Mouse (Mus musculus) stomach, embryonic 14.5 days (tissue): ENCODE results near the gene Olfr814. TPM values are rescaled to one million over a fixed set of nuclear protein-coding genes. Genes with fewer than 3 reads are reported as not detected.

Experiments
- polyA plus RNA-seq: library from polyadenylated mRNA; unstranded; fragments of >200 nt; fragmentation: Nextera tagmentation; extraction: Ambion mirVana; gene quantifications from 2 replicates; pipeline ENCODE4 v1.2.1, GENCODE M21; 2014

Olfr814 gene
- polyA plus RNA-seq, 1 experiment from 2014 or later = not detected

Other genes starting within 250 kb of the Olfr814 start
- not detected in 2 replicates for gene Olfr799, start 242.4 kb downstream of the Olfr814 start, polyA plus RNA-seq
- gene Olfr800, start 222.2 kb downstream of the Olfr814 start, polyA plus RNA-seq = not detected in 2 replicates
- gene Olfr801, start 206.0 kb downstream of the Olfr814 start, polyA plus RNA-seq = not detected in 2 replicates
- gene Olfr802, start 191.7 kb downstream of the Olfr814 start, polyA plus RNA-seq = 0.06 TPM in 1 of 2 replicates, not detected in the other
- not detected in 2 replicates for gene Olfr803, start 185.6 kb downstream of the Olfr814 start, polyA plus RNA-seq
- not detected in 2 replicates for gene Olfr804, start 176.6 kb downstream of the Olfr814 start, polyA plus RNA-seq
- not detected in 2 replicates for gene Olfr805, start 150.5 kb downstream of the Olfr814 start, polyA plus RNA-seq
- not detected in 2 replicates for gene Olfr806, start 137.9 kb downstream of the Olfr814 start, polyA plus RNA-seq
- not detected in 2 replicates for gene Olfr807, start 122.1 kb downstream of the Olfr814 start, polyA plus RNA-seq
- gene Olfr808, start 114.4 kb downstream of the Olfr814 start, polyA plus RNA-seq = not detected in 2 replicates
- gene Olfr809, start 105.2 kb downstream of the Olfr814 start, polyA plus RNA-seq = not detected in 2 replicates
- not detected in 2 replicates for gene Olfr810, start 84.9 kb downstream of the Olfr814 start, polyA plus RNA-seq
- not detected in 2 replicates for gene Olfr811, start 75.5 kb downstream of the Olfr814 start, polyA plus RNA-seq
- gene Olfr812, start 33.8 kb downstream of the Olfr814 start, polyA plus RNA-seq = not detected in 2 replicates
- gene Olfr813, start 24.5 kb downstream of the Olfr814 start, polyA plus RNA-seq = not detected in 2 replicates
- gene Olfr815, start 26.0 kb upstream of the Olfr814 start, polyA plus RNA-seq = not detected in 2 replicates
- not detected in 2 replicates for gene Olfr816, start 35.7 kb upstream of the Olfr814 start, polyA plus RNA-seq
- gene Olfr818, start 69.2 kb upstream of the Olfr814 start, polyA plus RNA-seq = not detected in 2 replicates
- not detected in 2 replicates for gene Olfr819, start 87.4 kb upstream of the Olfr814 start, polyA plus RNA-seq
- gene Olfr247, start 96.3 kb upstream of the Olfr814 start, polyA plus RNA-seq = not detected in 2 replicates
- gene Gm10310, start 105.2 kb upstream of the Olfr814 start, polyA plus RNA-seq = not detected in 2 replicates
- not detected in 2 replicates for gene Olfr820, start 132.8 kb upstream of the Olfr814 start, polyA plus RNA-seq
- gene Olfr821, start 150.5 kb upstream of the Olfr814 start, polyA plus RNA-seq = not detected in 2 replicates
- not detected in 2 replicates for gene Olfr822, start 191.4 kb upstream of the Olfr814 start, polyA plus RNA-seq
- gene Olfr823, start 235.5 kb upstream of the Olfr814 start, polyA plus RNA-seq = not detected in 2 replicates